Comparison of ENCODE assay signal across 32 mouse cellular contexts in the genomic region with DNA sequence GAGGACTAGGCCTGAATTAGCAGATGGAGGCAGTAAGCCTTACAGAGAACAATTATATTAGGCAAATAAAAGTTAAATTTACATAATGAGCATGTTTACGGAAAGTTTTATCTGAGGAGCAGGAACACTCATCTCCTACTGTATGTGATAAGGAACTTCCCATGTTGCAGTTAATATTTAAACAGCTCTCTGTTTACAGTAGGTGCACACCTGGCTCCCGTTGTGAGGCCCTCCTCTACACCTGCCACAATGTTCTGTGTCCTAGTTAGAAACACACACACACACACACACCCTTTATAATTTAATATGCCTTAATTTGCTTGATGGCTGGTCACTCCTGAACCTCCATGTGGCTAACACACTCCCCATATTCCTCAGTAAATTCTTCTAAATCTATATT. TPM values are rescaled to one million over a fixed set of nuclear protein-coding genes. Genes with fewer than 3 reads are reported as not detected.
DNase-seq lines count a peak whose midpoint lies in the region; ATAC-seq and TF ChIP-seq lines count a peak whose summit lies in the region.
"Had no signal": no experiment of that assay in that cellular context is flagged by ENCODE, and none has a peak within 500 bp of the region (broad histone marks: within the 10 kb centered on the region; RNA-seq: fewer than 3 reads in every experiment).

No protein-coding gene starts in this region.

- TF ChIP-seq CTCF in liver, adult 2 months (IDR thresholded peaks at IDR 0.05; ENCODE audit: low read depth, low read length) = no peak
- TF ChIP-seq CTCF in liver, postnatal 0 days (IDR thresholded peaks at IDR 0.05; ENCODE audit: low read depth) = no peak
- TF ChIP-seq CTCF in stomach, postnatal 0 days (IDR thresholded peaks at IDR 0.05; ENCODE audit: low read depth) = no peak
- no peak for TF ChIP-seq CTCF in gastrocnemius, adult 2 months (IDR thresholded peaks at IDR 0.05)

- H3K9ac ChIP-seq in liver, adult 2 months (ENCODE audit: low read depth, low read length) = no peak overlapping the region
- no peak overlapping the region for H3K9ac ChIP-seq in liver, postnatal 0 days (replicated peaks)
- H3K9ac ChIP-seq in stomach, embryonic 14.5 days (replicated peaks; ENCODE audit: low read depth, low read length) = no peak overlapping the region
- H3K9ac ChIP-seq in stomach, postnatal 0 days (ENCODE audit: low read length) = no peak overlapping the region
- H3K9ac ChIP-seq: embryonic facial prominence, embryonic 13.5 days; forebrain, embryonic 12.5 days; forebrain, embryonic 15.5 days; heart, embryonic 12.5 days; heart, embryonic 15.5 days; hindbrain, embryonic 13.5 days had no signal

- DNase-seq in liver, adult 2 months (ENCODE audit: extremely low read depth, low read depth, low spot score) = peak; percentile 3
- DNase-seq in liver, postnatal 0 days = no peak
- peak; percentile 20 for DNase-seq in stomach, postnatal 0 days (ENCODE audit: low spot score)
- DNase-seq in gastrocnemius, adult 2 months = no peak
- no peak for DNase-seq in adrenal gland, postnatal 4 days (ENCODE audit: low spot score in 2 of 2)
- DNase-seq: adrenal gland, adult 8-10 months; adrenal gland, postnatal 36 days; cerebellum, adult 11 months; cerebellum, adult 2 months; cerebellum, adult 9-11 months; cerebellum, postnatal 36 days; embryo, embryonic 11 days; gastrocnemius, postnatal 25 days; heart, adult 18-20 months; heart, postnatal 10 days; heart, postnatal 36 days had no signal

- no peak overlapping the region for H3K27ac ChIP-seq in liver, adult 2 months (replicated peaks; ENCODE audit: insufficient read depth, low read depth, low read length)
- H3K27ac ChIP-seq in liver, postnatal 0 days (ENCODE audit: low read depth) = no peak overlapping the region
- H3K27ac ChIP-seq in stomach, embryonic 14.5 days (ENCODE audit: low read length) = no peak overlapping the region
- H3K27ac ChIP-seq in stomach, postnatal 0 days (replicated peaks) = no peak overlapping the region
- H3K27ac ChIP-seq in gastrocnemius, adult 2 months = no peak overlapping the region
- H3K27ac ChIP-seq: embryonic facial prominence, embryonic 10.5 days; embryonic facial prominence, embryonic 13.5 days; forebrain, embryonic 12.5 days; forebrain, embryonic 15.5 days; heart, embryonic 15.5 days; hindbrain, embryonic 10.5 days; hindbrain, embryonic 13.5 days had no signal

- no peak overlapping the region for H3K4me2 ChIP-seq in liver, postnatal 0 days (ENCODE audit: low read depth, low read length)
- H3K4me2 ChIP-seq in stomach, embryonic 14.5 days (replicated peaks; ENCODE audit: low read depth, low read length) = no peak overlapping the region
- H3K4me2 ChIP-seq in stomach, postnatal 0 days (replicated peaks; ENCODE audit: low read depth) = no peak overlapping the region
- H3K4me2 ChIP-seq: embryonic facial prominence, embryonic 13.5 days; forebrain, embryonic 12.5 days; forebrain, embryonic 15.5 days; heart, embryonic 12.5 days; heart, embryonic 15.5 days; hindbrain, embryonic 13.5 days had no signal

- H3K79me2 ChIP-seq in liver, adult 2 months (ENCODE audit: control insufficient read depth, insufficient read depth, low read length) = no peaks in the 10 kb centered on the region

- H3K9me3 ChIP-seq in liver, postnatal 0 days (ENCODE audit: low read length) = no peaks in the 10 kb centered on the region
- H3K9me3 ChIP-seq in stomach, embryonic 14.5 days (ENCODE audit: control insufficient read depth, low read depth, low read length) = no peaks in the 10 kb centered on the region
- no peaks in the 10 kb centered on the region for H3K9me3 ChIP-seq in stomach, postnatal 0 days (ENCODE audit: control insufficient read depth, low read length)
- H3K9me3 ChIP-seq: embryonic facial prominence, embryonic 10.5 days; embryonic facial prominence, embryonic 13.5 days; forebrain, embryonic 12.5 days; forebrain, embryonic 15.5 days; heart, embryonic 12.5 days; heart, embryonic 15.5 days; hindbrain, embryonic 10.5 days; hindbrain, embryonic 13.5 days had no signal

- 34% methylated on average over 2 of the region's 2 CpGs for WGBS in liver, adult 2 months
- 65% methylated on average over 2 of the region's 2 CpGs for WGBS in liver, postnatal 0 days (ENCODE audit: insufficient replicate concordance)
- 59% methylated on average over 2 of the region's 2 CpGs for WGBS in stomach, embryonic 14.5 days
- 48% methylated on average over 2 of the region's 2 CpGs for WGBS in stomach, postnatal 0 days

- intact Hi-C loops in gastrocnemius, adult 2 months (cut with DNase I) = no loop called here

- TF ChIP-seq EP300 in liver, postnatal 0 days (IDR thresholded peaks at IDR 0.05; ENCODE audit: low read depth) = no peak
- no peak for TF ChIP-seq EP300 in stomach, postnatal 0 days (optimal IDR thresholded peaks at IDR 0.05)

- H3K36me3 ChIP-seq in liver, adult 2 months (ENCODE audit: control insufficient read depth, insufficient read depth, low read length) = no peaks in the 10 kb centered on the region
- H3K36me3 ChIP-seq in liver, postnatal 0 days (replicated peaks; ENCODE audit: insufficient read depth, low read length) = no peaks in the 10 kb centered on the region
- H3K36me3 ChIP-seq in stomach, embryonic 14.5 days (ENCODE audit: control insufficient read depth, insufficient read depth, low read length) = no peaks in the 10 kb centered on the region
- H3K36me3 ChIP-seq in stomach, postnatal 0 days (ENCODE audit: control insufficient read depth, insufficient read depth, low read length) = no peaks in the 10 kb centered on the region
- H3K36me3 ChIP-seq: embryonic facial prominence, embryonic 10.5 days; embryonic facial prominence, embryonic 13.5 days; forebrain, embryonic 12.5 days; forebrain, embryonic 15.5 days; heart, embryonic 12.5 days; heart, embryonic 15.5 days; hindbrain, embryonic 10.5 days; hindbrain, embryonic 13.5 days had no signal

- no peak overlapping the region for H3K4me3 ChIP-seq in liver, adult 2 months (ENCODE audit: insufficient read depth, low read depth, low read length)
- H3K4me3 ChIP-seq in liver, postnatal 0 days (ENCODE audit: low read depth, low read length) = no peak overlapping the region
- H3K4me3 ChIP-seq in stomach, embryonic 14.5 days (ENCODE audit: low read depth, low read length) = no peak overlapping the region
- no peak overlapping the region for H3K4me3 ChIP-seq in stomach, postnatal 0 days (ENCODE audit: low read depth, low read length)
- H3K4me3 ChIP-seq in gastrocnemius, adult 2 months = no peak overlapping the region
- H3K4me3 ChIP-seq: embryonic facial prominence, embryonic 10.5 days; embryonic facial prominence, embryonic 13.5 days; erythroblast, embryonic 14.5 days; forebrain, embryonic 12.5 days; forebrain, embryonic 15.5 days; heart, embryonic 12.5 days; heart, embryonic 15.5 days; hindbrain, embryonic 10.5 days; hindbrain, embryonic 13.5 days had no signal

- no peak for ATAC-seq in liver, postnatal 0 days
- ATAC-seq in stomach, embryonic 14.5 days (ENCODE audit: insufficient number of reproducible peaks, insufficient read depth, low FRiP score, low read depth) = peak; percentile 67; the same call in 1 of the 2 replicates
- ATAC-seq in stomach, postnatal 0 days (ENCODE audit: low FRiP score, low TSS enrichment) = peak; percentile 64; the same call in 1 of the 2 replicates
- ATAC-seq: activated CD4-positive, CD25-positive, alpha-beta regulatory T cell, adult 4 months; forebrain, embryonic 15.5 days; hindbrain, embryonic 16.5 days had no signal

- no peak for TF ChIP-seq POLR2A in liver, adult 2 months (IDR thresholded peaks at IDR 0.05; ENCODE audit: extremely low read depth, insufficient read depth, low read length)

- no peaks in the 10 kb centered on the region for H3K27me3 ChIP-seq in liver, adult 2 months (ENCODE audit: control insufficient read depth, insufficient read depth, low read length)
- H3K27me3 ChIP-seq in liver, postnatal 0 days (ENCODE audit: insufficient read depth, low read length) = no peaks in the 10 kb centered on the region
- H3K27me3 ChIP-seq in stomach, embryonic 14.5 days (ENCODE audit: control insufficient read depth, insufficient read depth, low read length) = no peaks in the 10 kb centered on the region
- H3K27me3 ChIP-seq in stomach, postnatal 0 days (ENCODE audit: control insufficient read depth, insufficient read depth, low read length) = no peaks in the 10 kb centered on the region
- H3K27me3 ChIP-seq: embryonic facial prominence, embryonic 13.5 days; forebrain, embryonic 12.5 days; forebrain, embryonic 15.5 days; heart, embryonic 12.5 days; heart, embryonic 15.5 days; hindbrain, embryonic 13.5 days had no signal

- no peaks in the 10 kb centered on the region for H3K4me1 ChIP-seq in liver, adult 2 months (ENCODE audit: control insufficient read depth, insufficient read depth, low read length)
- H3K4me1 ChIP-seq in liver, postnatal 0 days (ENCODE audit: insufficient read depth) = no peaks in the 10 kb centered on the region
- no peaks in the 10 kb centered on the region for H3K4me1 ChIP-seq in stomach, embryonic 14.5 days (ENCODE audit: control insufficient read depth, insufficient read depth, low read length)
- no peaks in the 10 kb centered on the region for H3K4me1 ChIP-seq in stomach, postnatal 0 days (replicated peaks; ENCODE audit: control insufficient read depth, insufficient read depth)
- H3K4me1 ChIP-seq: embryonic facial prominence, embryonic 10.5 days; embryonic facial prominence, embryonic 13.5 days; forebrain, embryonic 12.5 days; forebrain, embryonic 15.5 days; heart, embryonic 12.5 days; heart, embryonic 15.5 days; hindbrain, embryonic 10.5 days; hindbrain, embryonic 13.5 days had no signal

RNA-seq across cellular contexts. Expression of a gene that starts 10.5 kb away (rescaled TPM):
- total RNA-seq in liver, adult 2 months (2014; rRNA removed) = not detected in 2 replicates
- not detected in 2 replicates for polyA plus RNA-seq in liver, adult 2 months (2012; rRNA removed)
- not detected in 2 replicates for polyA plus RNA-seq in liver, postnatal 0 days (2015; fragmentation: Nextera tagmentation; extraction: Ambion mirVana)
- not detected in 2 replicates for polyA plus RNA-seq in stomach, embryonic 14.5 days (2014; fragmentation: Nextera tagmentation; extraction: Ambion mirVana)
- not detected in 2 replicates for polyA plus RNA-seq in stomach, postnatal 0 days (2015; fragmentation: Nextera tagmentation; extraction: Ambion mirVana)
- total RNA-seq in gastrocnemius, adult 2 months (2021) = not detected
- total RNA-seq in adrenal gland, postnatal 4 days (2021) = not detected
- total RNA-seq: adrenal gland, adult 8-10 months; adrenal gland, postnatal 36 days; ES-E14; gastrocnemius, adult 8-10 months; gastrocnemius, postnatal 25 days; heart, adult 18-20 months; heart, postnatal 10 days; heart, postnatal 36 days had no signal
- polyA plus RNA-seq: activated CD4-positive, CD25-positive, alpha-beta regulatory T cell, adult 4 months; cerebellum, adult 2 months; cortical plate, adult 2 months; embryonic facial prominence, embryonic 10.5 days; embryonic facial prominence, embryonic 13.5 days; erythroblast, embryonic 14.5 days; forebrain, embryonic 12.5 days; forebrain, embryonic 15.5 days; gonadal fat pad, adult 2 months; heart, embryonic 12.5 days; heart, embryonic 15.5 days; hindbrain, embryonic 10.5 days; hindbrain, embryonic 13.5 days; hindbrain, embryonic 16.5 days had no signal

RNA-seq across cellular contexts. Expression of a gene that starts 37.3 kb away (rescaled TPM):
- not detected in 2 replicates for total RNA-seq in liver, adult 2 months (2014; rRNA removed)
- not detected in 2 replicates for polyA plus RNA-seq in liver, adult 2 months (2012; rRNA removed)
- polyA plus RNA-seq in liver, postnatal 0 days (2015; fragmentation: Nextera tagmentation; extraction: Ambion mirVana) = not detected in 2 replicates
- not detected in 2 replicates for polyA plus RNA-seq in stomach, embryonic 14.5 days (2014; fragmentation: Nextera tagmentation; extraction: Ambion mirVana)
- not detected in 2 replicates for polyA plus RNA-seq in stomach, postnatal 0 days (2015; fragmentation: Nextera tagmentation; extraction: Ambion mirVana)
- total RNA-seq in gastrocnemius, adult 2 months (2021) = not detected
- not detected for total RNA-seq in adrenal gland, postnatal 4 days (2021)
- total RNA-seq: adrenal gland, adult 8-10 months; adrenal gland, postnatal 36 days; ES-E14; gastrocnemius, adult 8-10 months; gastrocnemius, postnatal 25 days; heart, adult 18-20 months; heart, postnatal 10 days; heart, postnatal 36 days had no signal
- polyA plus RNA-seq: activated CD4-positive, CD25-positive, alpha-beta regulatory T cell, adult 4 months; cerebellum, adult 2 months; cortical plate, adult 2 months; embryonic facial prominence, embryonic 10.5 days; embryonic facial prominence, embryonic 13.5 days; erythroblast, embryonic 14.5 days; forebrain, embryonic 12.5 days; forebrain, embryonic 15.5 days; gonadal fat pad, adult 2 months; heart, embryonic 12.5 days; heart, embryonic 15.5 days; hindbrain, embryonic 10.5 days; hindbrain, embryonic 13.5 days; hindbrain, embryonic 16.5 days had no signal

RNA-seq across cellular contexts. Expression of a gene that starts 38.7 kb away (rescaled TPM):
- not detected in 2 replicates for total RNA-seq in liver, adult 2 months (2014; rRNA removed)
- polyA plus RNA-seq in liver, adult 2 months (2012; rRNA removed) = not detected in 2 replicates
- not detected in 2 replicates for polyA plus RNA-seq in liver, postnatal 0 days (2015; fragmentation: Nextera tagmentation; extraction: Ambion mirVana)
- not detected in 2 replicates for polyA plus RNA-seq in stomach, embryonic 14.5 days (2014; fragmentation: Nextera tagmentation; extraction: Ambion mirVana)
- not detected in 2 replicates for polyA plus RNA-seq in stomach, postnatal 0 days (2015; fragmentation: Nextera tagmentation; extraction: Ambion mirVana)
- not detected for total RNA-seq in gastrocnemius, adult 2 months (2021)
- not detected for total RNA-seq in adrenal gland, postnatal 4 days (2021)
- total RNA-seq: adrenal gland, adult 8-10 months; adrenal gland, postnatal 36 days; ES-E14; gastrocnemius, adult 8-10 months; gastrocnemius, postnatal 25 days; heart, adult 18-20 months; heart, postnatal 10 days; heart, postnatal 36 days had no signal
- polyA plus RNA-seq: activated CD4-positive, CD25-positive, alpha-beta regulatory T cell, adult 4 months; cerebellum, adult 2 months; cortical plate, adult 2 months; embryonic facial prominence, embryonic 10.5 days; embryonic facial prominence, embryonic 13.5 days; erythroblast, embryonic 14.5 days; forebrain, embryonic 12.5 days; forebrain, embryonic 15.5 days; gonadal fat pad, adult 2 months; heart, embryonic 12.5 days; heart, embryonic 15.5 days; hindbrain, embryonic 10.5 days; hindbrain, embryonic 13.5 days; hindbrain, embryonic 16.5 days had no signal

Comparison
In these comparisons a context has a peak if more than half of its experiments do, and no peak if none do; other contexts are left out.
1. DNase-seq: peak in liver, adult 2 months (single experiment) and stomach, postnatal 0 days (single experiment); none in liver, postnatal 0 days (single experiment), gastrocnemius, adult 2 months (single experiment) and adrenal gland, postnatal 4 days (0 of 2).